Mouse (Mus musculus) spleen, adult 2 months (tissue): Measurements from ENCODE around the gene Med9.

Source experiments
- CTCF ChIP-seq: fragments of 200-500 bp; IDR thresholded peaks from 2 replicates; pipeline ENCODE4 v1.5.1; 2011; ENCODE audit warnings: mild to moderate bottlenecking, inconsistent platforms; ENCODE audit not compliant: insufficient read depth, insufficient read length, insufficient replicate concordance; ENCODE audit errors: extremely low read depth
- POLR2A ChIP-seq: fragments of 200-500 bp; IDR thresholded peaks from 2 replicates; pipeline ENCODE4 v1.6.1; 2011; ENCODE audit warnings: low read depth, low read length, inconsistent platforms

DNA sequence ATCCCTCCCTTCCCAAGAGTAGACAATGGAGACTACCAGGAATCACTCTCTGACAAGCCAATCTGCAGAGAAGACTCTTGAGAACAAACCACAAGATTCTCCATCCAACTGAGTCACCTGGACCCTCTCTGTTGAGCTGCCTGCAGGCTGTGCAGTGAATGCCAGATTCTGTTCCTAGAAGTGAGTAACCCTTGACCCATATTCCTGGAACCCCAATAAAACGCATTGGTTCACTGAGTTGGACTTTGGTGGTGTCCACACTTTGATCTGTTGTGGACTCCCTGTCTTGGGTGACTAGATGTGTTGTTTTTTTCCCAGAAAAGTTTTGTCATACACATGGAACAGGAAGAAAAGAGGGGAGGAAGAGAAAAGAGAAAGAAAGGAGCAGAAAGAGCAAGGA lies 8.2 kb upstream of the Med9 start:
- TF ChIP-seq POLR2A = no peak
- TF ChIP-seq CTCF = no peak
